Mouse (Mus musculus) stomach, embryonic 16.5 days (tissue): ENCODE data around the gene Sh3bp1. TPM values are rescaled to one million over a fixed set of nuclear protein-coding genes. Genes with fewer than 3 reads are reported as not detected.

Experiments used
- ATAC-seq: fragments of 200-750 bp; cut with Nextera tagmentation; 2 replicates; pipeline ENCODE4 v1.8.0; 2017; ENCODE audit warnings: moderate number of reproducible peaks, moderate TSS enrichment; ENCODE audit not compliant: insufficient read depth, low FRiP score
- H3K27ac ChIP-seq: fragments of 300-500 bp; sonication (generic); 2 replicates; pipeline ENCODE4 v1.5.1; 2014; ENCODE audit warnings: low read length
- H3K27me3 ChIP-seq: fragments of 300-500 bp; sonication (generic); 2 replicates; pipeline ENCODE4 v1.6.1; 2014; ENCODE audit warnings: low read length, control low read depth, mixed read lengths; ENCODE audit not compliant: control insufficient read depth, insufficient read depth
- H3K36me3 ChIP-seq: fragments of 300-500 bp; sonication (generic); 2 replicates; pipeline ENCODE4 v1.6.1; 2014; ENCODE audit warnings: low read length; ENCODE audit not compliant: control insufficient read depth, insufficient read depth
- H3K4me1 ChIP-seq: fragments of 300-500 bp; sonication (generic); 2 replicates; pipeline ENCODE4 v1.6.1; 2014; ENCODE audit warnings: low read length, control low read depth, mixed read lengths; ENCODE audit not compliant: control insufficient read depth, insufficient read depth
- H3K4me2 ChIP-seq: fragments of 300-500 bp; sonication (generic); 2 replicates; pipeline ENCODE4 v1.6.1; 2014; ENCODE audit warnings: low read depth, low read length, mixed read lengths
- H3K4me3 ChIP-seq: fragments of 300-500 bp; sonication (generic); replicated peaks from 2 replicates; pipeline ENCODE4 v1.5.1; 2014; ENCODE audit warnings: mild to moderate bottlenecking, low read length
- H3K9ac ChIP-seq: fragments of 300-500 bp; sonication (generic); 2 replicates; pipeline ENCODE4 v1.6.1; 2014; ENCODE audit warnings: low read length
- H3K9me3 ChIP-seq: fragments of 300-500 bp; sonication (generic); replicated peaks from 2 replicates; pipeline ENCODE4 v1.6.1; 2016; ENCODE audit warnings: low read length, control low read depth; ENCODE audit not compliant: control insufficient read depth
- WGBS: fragments of 180-500 bp; shearing (Covaris S2); extraction: QIAGEN DNeasy Blood & Tissue Kit; methylation state at CpG from one replicate; pipeline ENCODE4 v1.1.7; 2014; 5-methylcytosine and 5-hydroxymethylcytosine counted together
- microRNA-seq: library from miRNA; unstranded; fragments of <30 nt; microRNA quantifications from one replicate; pipeline ENCODE4, GENCODE M21; 2016
- polyA plus RNA-seq: library from polyadenylated mRNA; unstranded; fragments of >200 nt; fragmentation: Nextera tagmentation; extraction: Ambion mirVana; gene quantifications from 2 replicates; pipeline ENCODE4 v1.2.1, GENCODE M21; 2015

Gene Sh3bp1
- polyA plus RNA-seq, 1 experiment from 2014 or later: 42.1 TPM

DNA sequence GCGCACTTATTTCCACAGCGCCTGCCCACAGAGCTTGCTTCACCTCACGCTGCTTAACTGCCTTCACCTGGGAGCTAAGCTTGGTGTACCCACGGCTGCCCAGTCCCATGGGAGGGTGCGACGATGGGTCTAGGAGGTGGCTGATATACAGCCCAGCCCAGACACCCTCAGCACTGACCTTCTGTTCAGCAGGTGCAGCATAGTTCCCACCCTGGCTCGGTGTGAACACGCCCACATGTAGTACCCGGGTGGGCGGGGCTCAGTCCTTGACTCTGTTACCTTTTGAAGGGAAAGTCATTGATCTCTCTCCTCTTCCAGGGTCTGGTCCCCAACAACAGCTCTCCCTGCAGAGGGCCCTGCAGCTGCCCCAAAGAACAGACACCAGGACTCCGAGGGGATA is 60.0 kb downstream of the Sh3bp1 start:
- Histone ChIP-seq H3K4me2 (no peak overlapping the region; the same call in 1 of the 2 replicates), H3K36me3 (no peaks in the 10 kb centered on the region), H3K9ac (no peak overlapping the region), H3K9me3 (no peaks in the 10 kb centered on the region), H3K27me3 (no peaks in the 10 kb centered on the region), H3K27ac (no peak overlapping the region), H3K4me3 (no peak overlapping the region), H3K4me1 (peaks cover 8% of the 10 kb centered on the region; the same call in 1 of the 2 replicates)
- 73% methylated on average over 11 of the region's 11 CpGs for WGBS
- peak; percentile 39; the same call in 1 of the 2 replicates for ATAC-seq

DNA sequence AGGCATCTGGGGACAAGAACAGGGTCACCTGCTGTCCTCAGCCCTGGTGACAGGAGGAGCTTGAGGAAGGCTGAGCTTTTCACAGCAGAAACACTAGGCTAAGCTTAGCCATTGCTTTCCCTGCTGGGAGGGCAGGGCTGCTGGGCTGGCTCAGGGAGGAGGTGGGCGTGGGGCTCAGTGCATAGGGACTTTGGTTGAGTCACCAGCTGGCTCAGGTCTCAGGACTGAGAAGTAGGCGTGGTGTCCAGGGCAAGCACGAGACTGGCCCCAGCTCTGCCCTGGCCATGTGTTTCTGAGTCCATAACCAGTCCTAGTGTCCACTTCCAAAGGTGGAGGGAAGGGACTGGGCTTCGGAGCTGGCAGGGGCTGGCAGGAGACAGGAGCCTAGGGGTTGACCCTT is 60.5 kb downstream of the Sh3bp1 start:
- Histone ChIP-seq H3K36me3 (no peaks in the 10 kb centered on the region), H3K4me2 (no peak overlapping the region; the same call in 1 of the 2 replicates), H3K27ac (no peak overlapping the region), H3K27me3 (no peaks in the 10 kb centered on the region), H3K4me3 (no peak overlapping the region), H3K4me1 (peaks cover 8% of the 10 kb centered on the region; the same call in 1 of the 2 replicates), H3K9me3 (no peaks in the 10 kb centered on the region), H3K9ac (no peak overlapping the region)
- 58% methylated on average over 4 of the region's 4 CpGs for WGBS
- ATAC-seq: peak; percentile 72; the same call in 1 of the 2 replicates

Small RNA genes lying within 50 kb of the gene (microRNA-seq; reads per million reads assigned to microRNA genes)
- gene Mir6955: not detected

Other genes with a start within 250 kb of the Sh3bp1 start
- gene Elfn2, start 181.0 kb upstream of the Sh3bp1 start, polyA plus RNA-seq: 0.07 and 0.17 TPM in 2 replicates
- gene Mfng, start 126.3 kb upstream of the Sh3bp1 start, polyA plus RNA-seq: 18.5 and 18.7 TPM in 2 replicates
- gene Card10, start 96.7 kb upstream of the Sh3bp1 start, polyA plus RNA-seq: 4.0 and 4.4 TPM in 2 replicates
- gene Cdc42ep1, start 57.1 kb upstream of the Sh3bp1 start, polyA plus RNA-seq: 47.9 and 52.2 TPM in 2 replicates
- gene Lgals2, start 44.2 kb upstream of the Sh3bp1 start, polyA plus RNA-seq: 86.6 and 122 TPM in 2 replicates
- gene Gga1, start 22.6 kb upstream of the Sh3bp1 start, polyA plus RNA-seq: 48.4 and 51.4 TPM in 2 replicates
- gene Gm49510, start 101 bp upstream of the Sh3bp1 start, polyA plus RNA-seq: 0.32 and 0.46 TPM in 2 replicates
- 5.1 and 5.9 TPM in 2 replicates for gene Pdxp, start 14.2 kb downstream of the Sh3bp1 start, polyA plus RNA-seq
- gene Lgals1, start 27.0 kb downstream of the Sh3bp1 start, polyA plus RNA-seq: 1,528 and 1,531 TPM in 2 replicates
- gene Nol12, start 35.2 kb downstream of the Sh3bp1 start, polyA plus RNA-seq: 45.6 and 46.9 TPM in 2 replicates
- 54.2 and 63.6 TPM in 2 replicates for gene Triobp, start 48.0 kb downstream of the Sh3bp1 start, polyA plus RNA-seq
- 479 and 551 TPM in 2 replicates for gene H1f0, start 128.7 kb downstream of the Sh3bp1 start, polyA plus RNA-seq
- 0.26 and 0.43 TPM in 2 replicates for gene Galr3, start 142.1 kb downstream of the Sh3bp1 start, polyA plus RNA-seq
- 35.7 and 35.8 TPM in 2 replicates for gene Ankrd54, start 163.1 kb downstream of the Sh3bp1 start, polyA plus RNA-seq
- gene Eif3l, start 175.4 kb downstream of the Sh3bp1 start, polyA plus RNA-seq: 208 and 211 TPM in 2 replicates
- 10.4 and 11.2 TPM in 2 replicates for gene Micall1, start 209.1 kb downstream of the Sh3bp1 start, polyA plus RNA-seq
- 281 and 302 TPM in 2 replicates for gene Polr2f, start 241.2 kb downstream of the Sh3bp1 start, polyA plus RNA-seq
- gene 1700088E04Rik, start 241.5 kb downstream of the Sh3bp1 start, polyA plus RNA-seq: 6.9 and 7.3 TPM in 2 replicates